Mouse (Mus musculus) CH12.LX (cell line): Measurements from ENCODE around the gene Klhl32. TPM values are rescaled to one million over a fixed set of nuclear protein-coding genes. Genes with fewer than 3 reads are reported as not detected.

Experiments used
- DNase-seq: peaks from one replicate; pipeline ENCODE4 v3.0.0-alpha.2; 2013; ENCODE audit errors: extremely low read depth
- H3K27ac ChIP-seq: 2 replicates; pipeline ENCODE4 v1.5.1; 2012; ENCODE audit warnings: low read depth, mild to moderate bottlenecking, control low read depth, moderate library complexity; ENCODE audit not compliant: insufficient read depth
- H3K27me3 ChIP-seq: replicated peaks from 2 replicates; pipeline ENCODE3; 2012; ENCODE audit warnings: inconsistent platforms
- H3K36me3 ChIP-seq, 2 experiments: replicated peaks in 1 of 2; 2 replicates each; pipeline versions ENCODE3 to v1.6.1; 2012; ENCODE audit warnings: inconsistent platforms in 1 of 2, low read length in 1 of 2, mild to moderate bottlenecking in 1 of 2, mixed read lengths in 1 of 2, moderate library complexity in 1 of 2; ENCODE audit not compliant: control insufficient read depth in 1 of 2, insufficient read depth in 1 of 2
- H3K4me1 ChIP-seq, 2 experiments: 2 replicates each; pipeline ENCODE4 v1.6.1; 2012; ENCODE audit warnings: inconsistent platforms in 1 of 2, moderate library complexity in 1 of 2; ENCODE audit not compliant: insufficient read depth in 2 of 2, control insufficient read depth in 1 of 2
- H3K4me2 ChIP-seq: 2 replicates; pipeline ENCODE4 v1.6.1; 2012; ENCODE audit warnings: low read depth, mild to moderate bottlenecking, control low read depth; ENCODE audit not compliant: poor library complexity, insufficient read depth, severe bottlenecking
- H3K4me3 ChIP-seq, 3 experiments: fragments of 150-350 bp in 1 of 3; sonication (generic) in 1 of 3; replicated peaks in 1 of 3; 2 replicates each; pipeline versions ENCODE3 to v1.5.1; 2011 to 2012; ENCODE audit warnings: low read depth in 2 of 3, low read length in 2 of 3, mild to moderate bottlenecking in 2 of 3, moderate library complexity in 2 of 3, control low read depth in 1 of 3, improper control_type of control experiment in 1 of 3, inconsistent platforms in 1 of 3, mixed read lengths in 1 of 3; ENCODE audit not compliant: poor library complexity in 1 of 3
- H3K79me2 ChIP-seq: replicated peaks from 2 replicates; pipeline ENCODE4 v1.6.1; 2012; ENCODE audit warnings: mild to moderate bottlenecking, moderate library complexity; ENCODE audit not compliant: control insufficient read depth, poor library complexity, insufficient read depth, severe bottlenecking; ENCODE audit errors: extremely low read depth
- H3K9ac ChIP-seq: 2 replicates; pipeline ENCODE4 v1.6.1; 2012; ENCODE audit warnings: low read depth, mild to moderate bottlenecking, control low read depth, moderate library complexity; ENCODE audit not compliant: insufficient read depth
- H3K9me3 ChIP-seq: replicated peaks from 2 replicates; pipeline ENCODE3; 2012; ENCODE audit warnings: low read length, inconsistent platforms, mixed read lengths
- CHD2 ChIP-seq: IDR thresholded peaks from 2 replicates; pipeline ENCODE4 v1.6.1; 2011; ENCODE audit warnings: low read length, improper control_type of control experiment
- CTCF ChIP-seq, 2 experiments: IDR thresholded peaks in 1 of 2; conservative IDR thresholded peaks in 1 of 2; 2 replicates each; pipeline ENCODE4 v1.5.1; 2011 to 2012; ENCODE audit warnings: low read depth in 2 of 2, low read length in 2 of 2, improper control_type of control experiment in 1 of 2, inconsistent platforms in 1 of 2, mild to moderate bottlenecking in 1 of 2, moderate library complexity in 1 of 2
- ETS1 ChIP-seq: conservative IDR thresholded peaks from 2 replicates; pipeline ENCODE4 v1.6.1; 2012; ENCODE audit warnings: low read depth, mild to moderate bottlenecking, inconsistent platforms, low read length, improper control_type of control experiment, moderate library complexity
- IRF4 ChIP-seq: IDR thresholded peaks from 2 replicates; pipeline ENCODE4 v1.6.1; 2014; ENCODE audit warnings: low read depth, mild to moderate bottlenecking, inconsistent platforms, low read length, improper control_type of control experiment
- JUN ChIP-seq: IDR thresholded peaks from 2 replicates; pipeline ENCODE4 v1.6.1; 2011; ENCODE audit warnings: low read depth, mild to moderate bottlenecking, low read length, improper control_type of control experiment, moderate library complexity; ENCODE audit not compliant: insufficient read depth
- KAT2A ChIP-seq: IDR thresholded peaks from 2 replicates; pipeline ENCODE4 v1.6.1; 2012; ENCODE audit warnings: low read length, improper control_type of control experiment, inconsistent platforms; ENCODE audit not compliant: insufficient replicate concordance
- MAFK ChIP-seq: IDR thresholded peaks from 2 replicates; pipeline ENCODE4 v1.6.1; 2011; ENCODE audit warnings: low read length, improper control_type of control experiment; ENCODE audit not compliant: insufficient replicate concordance
- MAZ ChIP-seq: IDR thresholded peaks from 2 replicates; pipeline ENCODE4 v1.6.1; 2012; ENCODE audit warnings: low read depth, mild to moderate bottlenecking, inconsistent platforms, low read length, improper control_type of control experiment, moderate library complexity
- NRF1 ChIP-seq: IDR thresholded peaks from 2 replicates; pipeline ENCODE4 v1.6.1; 2014; ENCODE audit warnings: low read depth, mild to moderate bottlenecking, inconsistent platforms, low read length, improper control_type of control experiment, moderate library complexity
- SIN3A ChIP-seq: IDR thresholded peaks from 2 replicates; pipeline ENCODE4 v1.6.1; 2012; ENCODE audit warnings: low read length, improper control_type of control experiment, inconsistent platforms
- SMC3 ChIP-seq: IDR thresholded peaks from 2 replicates; pipeline ENCODE4 v1.6.1; 2011; ENCODE audit warnings: low read depth, low read length, improper control_type of control experiment
- TBP ChIP-seq: conservative IDR thresholded peaks from 2 replicates; pipeline ENCODE4 v1.6.1; 2011; ENCODE audit warnings: low read depth, low read length, improper control_type of control experiment
- ZC3H11A ChIP-seq: IDR thresholded peaks from 2 replicates; pipeline ENCODE4 v1.6.1; 2012; ENCODE audit warnings: low read depth, mild to moderate bottlenecking, inconsistent platforms, low read length, improper control_type of control experiment
- ZKSCAN1 ChIP-seq: IDR thresholded peaks from 2 replicates; pipeline ENCODE4 v1.6.1; 2012; ENCODE audit warnings: low read depth, inconsistent platforms, low read length, improper control_type of control experiment, borderline replicate concordance
- ZMIZ1 ChIP-seq: IDR thresholded peaks from 2 replicates; pipeline ENCODE4 v1.6.1; 2012; ENCODE audit warnings: low read depth, mild to moderate bottlenecking, inconsistent platforms, low read length, improper control_type of control experiment
- ZNF384 ChIP-seq: IDR thresholded peaks from 2 replicates; pipeline ENCODE4 v1.6.1; 2012; ENCODE audit warnings: low read depth, low read length, improper control_type of control experiment, inconsistent platforms
- dilution Hi-C: fragments of 300-500 bp; cut with MboI; formaldehyde crosslinking; loops from 2 replicates; pipeline ENCODE4 v1.14.3; 2020; ENCODE audit warnings: low sequenced_read_pairs; ENCODE audit not compliant: extremely low pct_unique_long_range_greater_than_20kb, extremely low pct_ligation_motif_present
- in situ Hi-C: fragments of 300-500 bp; cut with MboI; formaldehyde crosslinking; loops from 3 replicates; pipeline ENCODE4 v1.14.3; 2019; ENCODE audit warnings: low sequenced_read_pairs, low pct_ligation_motif_present, low pct_unique_long_range_greater_than_20kb, mixed read lengths
- polyA plus RNA-seq: library from polyadenylated mRNA; unstranded; fragments of >175 nt; gene quantifications from 2 replicates; pipeline ENCODE4 v1.2.1, GENCODE M21; 2012; ENCODE audit warnings: low read depth; ENCODE audit not compliant: insufficient read length
- total RNA-seq, 2 experiments: library from RNA; depleted of rRNA; stranded (reverse); fragments of 300-350 nt in 1 of 2; fragments of >200 nt in 1 of 2; gene quantifications; 2 replicates each; pipeline ENCODE4 v1.2.3; 2012 to 2014

The Klhl32 gene
- total and polyA plus RNA-seq, 3 experiments: 0.55 to 1.1 (median 0.60) TPM

- H3K4me3 ChIP-seq: no peak overlapping the region
- H3K4me1 ChIP-seq: peaks cover 3 to 5% of the 10 kb centered on the region in 2 experiments; a peak in 3 of 4 replicates
- H3K36me3 ChIP-seq: no peaks in the 10 kb centered on the region
- in situ Hi-C loops: no loop called here
- H3K27ac ChIP-seq: no peak overlapping the region
- dilution Hi-C loops: no loop called here
- no peaks in the 10 kb centered on the region for H3K79me2 ChIP-seq
- DNase-seq: no peak
- H3K27me3 ChIP-seq: no peaks in the 10 kb centered on the region
- H3K9ac ChIP-seq: no peak overlapping the region
- TF ChIP-seq NRF1 (no peak), MAFK (no peak), SMC3 (no peak), IRF4 (no peak)
- no peaks in the 10 kb centered on the region for H3K9me3 ChIP-seq
- no peak overlapping the region for H3K4me2 ChIP-seq
These were observed 14.8 kb upstream of the Klhl32 start for GRCm38 (mm10) chr4:24865691-24866090.

- TF ChIP-seq ZMIZ1: no peak
- TF ChIP-seq KAT2A: no peak
- no peak for TF ChIP-seq ETS1
- TF ChIP-seq NRF1: no peak
- TF ChIP-seq CTCF (conservative IDR thresholded peaks at IDR 0.05 in 1 of 2, IDR thresholded peaks at IDR 0.05 in 1 of 2; ENCODE audit: low read depth in 2 of 2, low read length in 2 of 2): no peak
- no peak for TF ChIP-seq ZC3H11A
- no peak for TF ChIP-seq JUN
- no peak for TF ChIP-seq CHD2
- no peak for TF ChIP-seq MAZ
- no peak for TF ChIP-seq SIN3A
- no peak for TF ChIP-seq ZNF384
- TF ChIP-seq TBP: no peak
- TF ChIP-seq SMC3: no peak
- no peak for TF ChIP-seq ZKSCAN1
- dilution Hi-C loops (no loop called here), in situ Hi-C loops (no loop called here)
- Histone ChIP-seq H3K4me3 (no peak overlapping the region), H3K4me1 (no peaks in the 10 kb centered on the region; a peak in 1 of 4 replicates), H3K36me3 (no peaks in the 10 kb centered on the region), H3K4me2 (no peak overlapping the region), H3K27ac (no peak overlapping the region), H3K79me2 (no peaks in the 10 kb centered on the region), H3K9me3 (no peaks in the 10 kb centered on the region), H3K9ac (no peak overlapping the region), H3K27me3 (no peaks in the 10 kb centered on the region)
- no peak for DNase-seq
These were observed 3.5 kb downstream of the Klhl32 start for GRCm38 (mm10) chr4:24847406-24847805.
